Mouse (Mus musculus) thymus, adult 2 months (tissue): Measurements from ENCODE around the gene 4930518I15Rik. TPM values are rescaled to one million over a fixed set of nuclear protein-coding genes. Genes with fewer than 3 reads are reported as not detected.
"Not testable (repeated sequence)": the region's sequence is repeated elsewhere in the genome, so short reads cannot be mapped to it uniquely, and the experiment has no call there.

Experiments
- DNase-seq: peaks from one replicate; pipeline ENCODE4 v3.0.0; 2021
- H3K27ac ChIP-seq: fragments of 200-500 bp; 2 replicates; pipeline ENCODE4 v1.5.1; 2012; ENCODE audit warnings: low read length, control low read depth; ENCODE audit not compliant: control insufficient read depth, insufficient read depth
- H3K27me3 ChIP-seq: fragments of 200-500 bp; 2 replicates; pipeline ENCODE4 v1.6.1; 2012; ENCODE audit warnings: mild to moderate bottlenecking, low read length, moderate library complexity, mixed read lengths; ENCODE audit not compliant: control insufficient read depth, insufficient read depth
- H3K36me3 ChIP-seq: fragments of 200-500 bp; 2 replicates; pipeline ENCODE4 v1.6.1; 2012; ENCODE audit warnings: mild to moderate bottlenecking, low read length, moderate library complexity; ENCODE audit not compliant: control insufficient read depth, insufficient read depth
- H3K4me1 ChIP-seq: fragments of 200-500 bp; replicated peaks from 2 replicates; pipeline ENCODE4 v1.6.1; 2012; ENCODE audit warnings: low read length; ENCODE audit not compliant: control insufficient read depth, insufficient read depth
- H3K4me3 ChIP-seq: fragments of 200-500 bp; 2 replicates; pipeline ENCODE4 v1.5.1; 2012; ENCODE audit warnings: mild to moderate bottlenecking, low read length, control low read depth, moderate library complexity; ENCODE audit not compliant: control insufficient read depth, insufficient read depth
- CTCF ChIP-seq: fragments of 200-500 bp; IDR thresholded peaks from 2 replicates; pipeline ENCODE4 v1.5.1; 2012; ENCODE audit warnings: mild to moderate bottlenecking, control low read depth, low read length, moderate library complexity, borderline replicate concordance; ENCODE audit not compliant: control insufficient read depth, poor library complexity, insufficient read depth; ENCODE audit errors: extremely low read depth
- POLR2A ChIP-seq: fragments of 200-500 bp; IDR thresholded peaks from 2 replicates; pipeline ENCODE4 v1.6.1; 2012; ENCODE audit warnings: mild to moderate bottlenecking, low read length, control low read depth, moderate library complexity; ENCODE audit not compliant: control insufficient read depth, poor library complexity, insufficient read depth; ENCODE audit errors: extremely low read depth
- WGBS: fragments of 180-500 bp; shearing (Covaris S2); methylation state at CpG from one replicate; pipeline ENCODE4 v1.1.7; 2018; 5-methylcytosine and 5-hydroxymethylcytosine counted together
- polyA plus RNA-seq: library from polyadenylated mRNA; depleted of rRNA; stranded (reverse); fragments of >200 nt; gene quantifications from 2 replicates; pipeline ENCODE4 v1.2.3, GENCODE M21; 2012

Gene 4930518I15Rik
- polyA plus RNA-seq, 1 experiment: 2.8 TPM

DNA sequence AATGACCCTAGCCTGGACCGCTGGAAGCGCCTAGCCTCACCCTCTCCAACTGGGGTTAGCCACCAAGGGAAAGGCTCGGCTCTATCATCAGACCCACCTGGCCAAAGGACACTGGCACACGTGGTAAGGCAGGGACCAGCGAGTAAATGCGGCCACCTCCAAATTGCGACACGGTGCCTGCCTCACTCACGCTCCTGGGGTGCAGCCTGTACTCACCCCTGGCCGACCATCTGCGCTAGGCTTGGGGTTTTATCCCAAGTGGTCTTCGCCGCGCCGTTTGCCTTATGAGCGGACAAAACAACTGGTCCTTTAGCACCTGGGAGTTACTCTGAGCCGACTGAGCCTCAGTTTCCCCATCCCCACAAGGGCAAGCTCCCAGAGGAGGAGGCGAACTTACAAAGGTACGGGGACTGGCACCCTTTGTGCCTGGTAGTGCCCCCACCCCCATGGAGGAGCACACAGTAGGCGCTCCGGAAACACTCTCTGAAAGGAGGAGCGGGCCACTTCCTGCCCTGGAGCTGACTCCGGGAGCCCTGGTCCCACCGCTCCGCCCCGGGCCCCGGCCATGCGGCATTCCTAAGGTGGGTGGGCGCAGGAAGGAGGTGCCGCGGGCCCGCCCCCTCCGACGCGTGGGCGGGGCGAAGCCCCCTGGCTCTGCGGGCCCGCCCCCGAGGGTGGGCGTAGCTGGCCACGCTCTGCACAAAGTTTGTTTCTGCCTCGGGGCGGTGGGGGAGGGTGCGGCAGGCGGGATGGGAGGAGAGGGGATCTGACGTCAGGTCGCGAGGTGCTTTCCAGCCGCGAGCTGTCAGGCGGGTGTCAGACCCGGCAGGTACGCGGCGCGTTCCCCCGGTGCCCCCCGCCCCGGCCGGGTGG lies 18.2 kb downstream of the 4930518I15Rik start, which contains the start of gene Tgif2:
TSS of gene Tgif2 (plus strand) at position 689 of the 873 bp plus-strand sequence.
- Histone ChIP-seq H3K4me1 (peaks cover 17% of the 10 kb centered on the region), H3K36me3 (no peaks in the 10 kb centered on the region), H3K4me3 (peak within 1 kb of the TSS; percentile 68), H3K27ac (peak within 1 kb of the TSS; percentile 34), H3K27me3 (no peaks in the 10 kb centered on the region)
- peak; percentile 86 for DNase-seq
- TF ChIP-seq POLR2A: 0 out of 2 replicates have a peak, but pooled peaks have one; percentile 16
- TF ChIP-seq CTCF: 0 out of 2 replicates have a peak, but pooled peaks have one; percentile 65
- WGBS: 20% methylated on average over 60 of the region's 61 CpGs

DNA sequence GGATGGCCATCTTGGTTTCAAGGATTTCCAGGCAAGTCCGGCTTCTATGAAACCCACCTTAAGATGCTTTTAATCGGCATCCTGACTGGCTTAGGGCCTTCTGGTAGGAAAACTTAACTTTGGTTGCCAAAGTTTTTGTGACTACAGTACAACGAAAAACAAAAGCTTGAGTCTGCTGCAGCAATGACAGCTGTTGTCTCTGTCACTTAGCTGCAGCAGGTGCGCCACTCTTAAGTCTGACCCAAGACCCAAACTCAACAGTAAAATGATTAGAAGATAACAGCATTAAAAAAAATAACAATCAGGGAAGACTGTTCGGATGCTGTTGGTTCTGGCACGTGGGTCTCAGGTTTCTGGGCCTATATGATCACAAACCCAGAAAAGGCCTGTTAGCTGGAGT lies 18.9 kb downstream of the 4930518I15Rik start:
- WGBS: 84% methylated on average over 6 of the region's 6 CpGs

GRCm38 (mm10) chr2:156834336-156834735 lies 23.4 kb downstream of the 4930518I15Rik start:
- 98% methylated on average over 11 of the region's 11 CpGs for WGBS
- TF ChIP-seq POLR2A: no peak
- TF ChIP-seq CTCF: no peak
- no peak for DNase-seq
- no peaks in the 10 kb centered on the region for H3K27me3 ChIP-seq
- no peak overlapping the region for H3K4me3 ChIP-seq
- H3K4me1 ChIP-seq: peaks cover 3% of the 10 kb centered on the region
- no peak overlapping the region for H3K27ac ChIP-seq
- H3K36me3 ChIP-seq: no peaks in the 10 kb centered on the region

More for the DNA sequence above, 18.9 kb downstream of the 4930518I15Rik start:
- H3K4me3 ChIP-seq: no peak overlapping the region
- H3K27ac ChIP-seq: no peak overlapping the region
- TF ChIP-seq POLR2A (no peak), CTCF (no peak)
- no peaks in the 10 kb centered on the region for H3K27me3 ChIP-seq
- no peaks in the 10 kb centered on the region for H3K36me3 ChIP-seq
- peaks cover 17% of the 10 kb centered on the region for H3K4me1 ChIP-seq
- no peak for DNase-seq

- not testable (repeated sequence) for H3K4me1 ChIP-seq, H3K36me3 ChIP-seq, H3K4me3 ChIP-seq, DNase-seq, H3K27me3 ChIP-seq, H3K27ac ChIP-seq
- WGBS: 91% methylated on average over 6 of the region's 6 CpGs
Observed at GRCm38 (mm10) chr2:156825128-156825527, 32.6 kb downstream of the 4930518I15Rik start.

DNA sequence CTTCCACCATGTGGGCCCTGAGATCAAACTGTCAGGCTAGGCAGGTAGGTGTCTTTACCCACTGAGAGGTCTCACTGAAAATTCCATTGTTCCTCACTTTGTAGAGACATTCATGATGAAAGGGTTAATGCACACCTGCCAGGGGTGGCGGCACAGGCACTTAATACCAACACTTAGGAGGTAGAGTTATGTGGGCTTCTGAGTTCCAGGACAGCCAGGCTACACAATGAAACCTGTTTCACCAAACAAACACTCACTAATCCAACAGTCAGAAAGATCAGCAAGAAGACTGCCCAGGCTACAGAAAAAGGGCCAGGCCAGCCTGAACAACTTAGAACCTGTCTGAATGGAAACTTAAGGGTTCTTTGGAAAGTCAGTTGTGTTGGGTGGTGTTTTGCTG lies 41.6 kb downstream of the 4930518I15Rik start:
- 89% methylated on average over 1 of the region's 1 CpGs for WGBS
- DNase-seq: no peak
- no peak overlapping the region for H3K27ac ChIP-seq
- H3K36me3 ChIP-seq: no peaks in the 10 kb centered on the region
- no peaks in the 10 kb centered on the region for H3K4me1 ChIP-seq
- H3K4me3 ChIP-seq: no peak overlapping the region
- TF ChIP-seq POLR2A (no peak), CTCF (no peak)
- H3K27me3 ChIP-seq: no peaks in the 10 kb centered on the region

DNA sequence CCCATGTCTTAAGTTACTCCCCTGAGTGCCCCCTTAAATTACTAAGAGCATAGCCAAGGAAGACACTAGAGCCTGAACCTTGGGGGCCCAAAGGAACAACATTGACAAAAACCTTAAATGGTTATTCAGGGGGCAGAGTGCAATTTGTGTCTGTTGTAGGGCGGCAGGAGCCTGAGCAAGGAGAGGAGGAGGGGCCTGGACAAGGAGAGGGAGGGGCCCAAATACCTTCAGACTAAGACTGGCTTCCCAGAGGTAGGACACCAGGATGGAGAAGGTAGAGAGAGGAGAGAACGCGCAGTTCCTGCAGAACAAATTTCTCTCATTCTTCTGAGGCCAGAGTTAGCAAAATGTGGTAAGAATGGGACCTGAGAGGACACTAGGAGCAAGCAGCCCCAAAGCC lies 42.3 kb downstream of the 4930518I15Rik start:
- Histone ChIP-seq H3K27ac (no peak overlapping the region), H3K4me3 (no peak overlapping the region), H3K27me3 (no peaks in the 10 kb centered on the region), H3K4me1 (no peaks in the 10 kb centered on the region), H3K36me3 (no peaks in the 10 kb centered on the region)
- TF ChIP-seq CTCF (no peak), POLR2A (no peak)
- DNase-seq: no peak
- WGBS: 97% methylated on average over 3 of the region's 3 CpGs
